Mouse (Mus musculus): ENCODE measurements at regions not wholly inside any gene's neighbourhood (a gene's known extent, or its start where the extent isn't known, plus 50 kb on each side); places are given as distances from the start of the nearest gene placed in this dataset.

- no peak for TF ChIP-seq CTCF (IDR thresholded peaks at IDR 0.05; ENCODE audit: low read depth, low read length)
- no peak for TF ChIP-seq POLR2A (IDR thresholded peaks at IDR 0.05; ENCODE audit: insufficient read depth, low read length)
- no peak for TF ChIP-seq EP300 (IDR thresholded peaks at IDR 0.05; ENCODE audit: insufficient read depth, low read depth, low read length)
Measured at GRCm38 (mm10) chr13:111940275-111940674, 131.5 kb upstream of the Map3k1 start.

Measured in ES-Bruce4 (cell line).